Mouse (Mus musculus): ENCODE results near the gene Mdfi. TPM values are rescaled to one million over a fixed set of nuclear protein-coding genes. Genes with fewer than 3 reads are reported as not detected.

Gene Mdfi
- total RNA-seq, 2 experiments from 2014 or later = 0.81 to 1.1 TPM

- DNase-seq (ENCODE audit: low spot score in 2 of 2) = no peak
- intact Hi-C loops (cut with DNase I) = no loop called here
Observed at GRCm38 (mm10) chr17:47811265-47811800, 23.2 kb downstream of the Mdfi start.

DNA sequence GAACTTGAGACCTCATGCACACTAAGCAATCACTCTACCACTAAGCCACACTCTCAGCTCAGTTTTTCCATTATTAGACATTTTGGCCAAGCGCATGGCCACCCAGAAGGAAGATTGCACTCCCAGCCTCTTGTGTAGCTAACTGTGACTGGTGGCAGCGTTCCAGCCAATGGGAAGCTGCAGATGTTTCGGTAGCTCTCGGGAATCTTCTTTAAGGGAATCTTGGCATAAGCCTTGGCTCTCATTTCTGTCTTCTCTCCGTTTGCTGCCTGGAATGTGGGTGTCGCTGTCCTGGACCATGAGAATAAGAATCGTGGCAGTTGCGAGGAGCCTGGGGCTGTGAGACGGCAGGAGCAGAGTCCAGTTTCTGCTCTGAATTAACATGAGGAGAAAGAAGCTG is 28.3 kb downstream of the Mdfi start:
- DNase-seq (ENCODE audit: low spot score in 2 of 2) = peak; percentile 29 to 34
- intact Hi-C loops (cut with DNase I) = no loop called here

- intact Hi-C loops (cut with DNase I) = no loop called here
- DNase-seq (ENCODE audit: low spot score in 2 of 2) = no peak
Observed at GRCm38 (mm10) chr17:47805047-47805835, 29.2 kb downstream of the Mdfi start.

DNA sequence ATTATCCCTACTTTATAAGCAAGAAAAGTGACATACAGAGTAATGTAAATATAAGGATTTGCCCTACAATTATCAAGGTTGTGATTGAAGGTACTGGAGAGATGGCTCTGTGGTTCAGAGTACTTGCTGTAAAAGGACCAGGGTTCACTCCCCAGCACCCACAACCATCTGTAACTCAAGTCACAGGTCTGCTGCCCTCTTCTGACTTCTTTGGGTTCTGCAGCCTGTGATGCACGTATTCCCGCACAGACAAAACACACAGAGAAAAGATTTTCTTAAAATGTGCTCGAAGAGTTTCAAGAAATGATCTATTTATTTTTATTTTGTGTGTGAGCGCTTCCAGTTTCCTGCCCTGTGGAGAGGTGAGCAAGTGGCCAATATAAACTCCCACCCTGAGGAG is 30.8 kb downstream of the Mdfi start:
- intact Hi-C loops (cut with DNase I) = no loop called here
- DNase-seq (ENCODE audit: low spot score in 2 of 2) = no peak

DNA sequence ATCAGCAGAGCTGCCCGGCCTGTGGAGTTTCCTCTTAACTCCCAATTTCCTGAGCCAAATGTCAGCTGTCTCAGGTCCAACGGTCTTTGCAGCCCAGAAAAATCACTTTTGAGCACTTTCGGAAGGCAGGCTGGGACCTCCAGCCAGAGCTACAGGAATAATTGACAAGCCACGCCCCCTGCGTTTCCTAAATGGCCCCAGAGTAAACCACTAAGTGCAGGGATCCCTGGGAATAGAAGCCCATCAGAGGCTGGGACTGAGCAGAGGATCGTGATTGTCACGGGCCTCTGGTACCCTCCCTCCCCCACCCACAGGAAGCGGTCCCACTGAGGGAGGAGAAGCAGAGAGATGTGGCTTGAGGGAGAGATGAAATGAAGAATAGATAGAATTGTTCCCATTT is 31.7 kb downstream of the Mdfi start:
- DNase-seq (ENCODE audit: low spot score in 2 of 2) = no peak
- intact Hi-C loops (cut with DNase I) = no loop called here

DNA sequence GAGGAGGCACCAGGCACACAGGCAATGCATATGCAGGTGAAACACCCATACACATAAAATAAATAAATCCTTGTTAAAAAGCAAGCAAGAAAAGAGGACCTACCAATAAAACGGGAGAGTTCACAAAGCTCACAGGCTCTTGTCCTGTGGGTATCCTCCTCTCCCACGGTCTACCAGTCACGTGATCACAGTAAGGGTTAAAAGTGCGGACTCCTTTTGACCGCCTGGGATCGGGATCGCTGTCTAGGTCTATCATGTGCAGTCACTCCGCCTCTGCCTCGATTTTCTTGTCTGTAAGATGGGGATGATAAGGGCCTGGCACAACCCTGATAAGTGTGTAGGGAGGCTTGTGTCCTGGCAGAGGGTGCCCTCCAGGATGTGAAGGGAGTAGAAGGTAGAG is 37.1 kb downstream of the Mdfi start:
- intact Hi-C loops (cut with DNase I) = loop anchor here (10.0 kb wide), 1 partner anchor 537 kb away; no protein-coding TSS in a partner anchor
- DNase-seq (ENCODE audit: low spot score in 2 of 2) = no peak

- intact Hi-C loops (cut with DNase I) = loop anchor here (10.0 kb wide), 1 partner anchor 538 kb away; no protein-coding TSS in a partner anchor
- no peak for DNase-seq (ENCODE audit: low spot score in 2 of 2)
Observed at GRCm38 (mm10) chr17:47796968-47797367, 37.5 kb downstream of the Mdfi start.

GRCm38 (mm10) chr17:47796156-47796816 is 38.2 kb downstream of the Mdfi start:
- DNase-seq (ENCODE audit: low spot score in 2 of 2) = no peak
- intact Hi-C loops (cut with DNase I) = loop anchor here (10.0 kb wide), 1 partner anchor 539 kb away; no protein-coding TSS in a partner anchor

DNA sequence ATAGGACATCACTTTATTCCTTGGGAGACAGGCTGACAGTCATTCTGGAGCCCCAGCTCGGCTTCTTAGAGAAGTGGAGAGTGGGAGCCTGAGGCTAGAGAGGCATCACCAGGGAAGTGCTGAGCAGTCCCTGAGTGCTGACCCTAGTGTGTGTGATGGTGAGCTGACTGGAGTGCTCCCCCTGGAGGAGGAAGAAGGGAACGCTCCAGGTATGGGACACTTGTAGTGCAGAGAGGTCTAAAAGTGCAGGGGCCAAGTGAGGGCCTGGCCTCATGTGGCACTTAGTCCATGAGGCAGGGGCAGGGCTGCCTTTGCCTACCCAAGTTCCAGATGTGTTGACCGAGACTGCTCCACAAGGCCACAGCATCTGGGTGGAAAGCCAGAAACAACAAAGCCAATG is 39.0 kb downstream of the Mdfi start:
- DNase-seq (ENCODE audit: low spot score in 2 of 2) = peak in 1 of 2 experiments; percentile 23
- intact Hi-C loops (cut with DNase I) = loop anchor here (10.0 kb wide), 1 partner anchor 539 kb away; no protein-coding TSS in a partner anchor

DNA sequence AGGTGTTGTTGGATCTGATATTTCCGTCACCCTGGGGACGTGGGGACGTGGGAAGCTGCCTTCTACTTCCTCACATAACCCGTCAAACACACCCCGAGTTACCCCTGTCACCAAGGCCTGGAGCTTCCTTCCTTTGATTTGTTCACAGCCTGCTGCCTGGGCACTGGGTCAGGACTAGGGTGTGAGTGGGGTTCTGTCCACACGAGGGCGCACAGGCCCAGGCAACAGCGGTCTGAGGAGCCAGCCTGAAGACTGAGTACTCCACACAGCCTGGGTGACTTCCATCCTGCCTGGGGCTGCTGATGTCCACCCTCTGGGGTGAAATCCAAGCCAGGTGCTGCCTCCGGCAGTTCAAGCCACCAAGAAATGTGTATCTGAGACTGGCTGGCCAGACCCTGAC is 41.1 kb downstream of the Mdfi start:
- intact Hi-C loops (cut with DNase I) = loop anchor here (1.0 to 10.0 kb wide), 3 partner anchors 71 to 541 kb away; no protein-coding TSS in a partner anchor
- DNase-seq (ENCODE audit: low spot score in 2 of 2) = peak; percentile 82 to 84

DNA sequence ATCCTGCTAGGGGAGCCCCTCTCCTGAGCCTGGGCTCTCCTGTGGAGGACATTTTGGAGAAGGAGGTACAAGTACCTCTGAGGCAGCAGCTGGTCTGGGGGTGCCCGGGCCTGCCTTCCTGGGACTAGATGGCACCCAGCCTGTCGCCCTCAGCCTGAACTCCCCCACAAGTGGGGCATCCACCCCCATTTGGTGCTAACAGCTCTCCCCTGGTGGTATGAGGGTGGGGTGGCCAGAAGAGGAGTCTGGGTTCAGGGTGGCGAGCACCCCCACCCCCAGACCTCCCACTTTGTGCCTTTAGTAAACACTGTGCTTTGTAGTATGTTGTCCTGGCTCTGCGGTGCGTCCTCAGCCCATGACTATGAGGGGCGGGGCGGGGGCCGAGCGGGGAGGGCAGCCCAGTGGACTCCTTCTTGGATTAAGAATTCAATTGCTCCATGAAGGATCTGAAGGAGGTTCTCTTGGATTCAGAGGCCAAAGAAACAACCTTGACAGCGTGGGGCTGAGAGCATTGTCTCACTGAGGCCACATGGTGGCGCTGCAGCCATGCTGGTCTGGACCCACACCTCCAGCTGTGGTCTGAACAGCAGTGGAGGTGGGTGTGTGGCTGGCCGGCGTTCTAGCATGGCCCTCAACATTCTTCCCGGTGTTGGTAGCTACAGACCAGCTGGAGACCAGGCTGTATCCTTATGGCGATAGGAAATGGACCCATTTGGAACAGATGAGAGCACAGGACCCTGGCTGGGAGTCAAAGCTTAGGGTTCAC is 42.2 kb downstream of the Mdfi start:
- intact Hi-C loops (cut with DNase I) = loop anchor here (2.0 to 10.0 kb wide), 2 partner anchors 73 to 543 kb away; no protein-coding TSS in a partner anchor
- peak in 1 of 2 experiments; percentile 35 for DNase-seq (ENCODE audit: low spot score in 2 of 2)

DNA sequence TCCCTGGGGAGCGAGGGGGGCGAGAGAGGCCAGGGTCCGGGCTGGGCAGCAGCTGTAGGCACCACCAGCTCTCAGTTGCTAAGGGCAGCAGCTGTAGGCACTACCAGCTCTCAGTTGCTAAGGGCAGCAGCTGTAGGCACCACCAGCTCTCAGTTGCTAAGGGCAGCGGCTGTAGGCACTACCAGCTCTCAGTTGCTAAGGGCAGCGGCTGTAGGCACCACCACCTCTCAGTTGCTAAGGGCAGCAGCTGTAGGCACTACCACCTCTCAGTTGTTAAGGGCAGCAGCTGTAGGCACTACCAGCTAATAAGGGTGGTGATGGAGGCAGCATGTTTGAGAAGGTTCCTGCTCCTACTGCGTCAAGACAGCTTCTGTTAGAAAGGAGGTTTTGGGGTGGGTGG is 45.5 kb downstream of the Mdfi start:
- intact Hi-C loops (cut with DNase I) = no loop called here
- DNase-seq (ENCODE audit: low spot score in 2 of 2) = no peak

DNA sequence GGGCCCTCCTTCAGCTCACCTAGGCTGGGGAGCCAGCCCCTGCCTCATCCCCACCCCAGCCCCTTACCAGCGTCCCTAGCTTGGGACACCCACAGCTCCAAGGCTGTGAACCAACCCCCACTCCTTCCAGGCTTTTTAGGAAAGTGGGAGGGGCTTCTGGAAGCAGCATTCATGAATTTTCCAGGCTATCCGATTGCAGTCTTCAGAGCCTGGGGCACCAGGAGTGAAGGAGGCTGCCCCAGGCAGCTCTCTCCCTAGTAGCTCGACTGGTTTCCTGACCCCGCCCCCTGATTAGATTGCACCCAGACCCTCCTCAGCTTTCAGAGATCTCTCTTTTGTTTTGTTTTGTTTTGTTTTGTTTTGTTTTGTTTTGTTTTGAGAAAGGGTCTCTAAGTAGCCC is 46.2 kb downstream of the Mdfi start:
- intact Hi-C loops (cut with DNase I) = no loop called here
- DNase-seq (ENCODE audit: low spot score in 2 of 2) = no peak

DNA sequence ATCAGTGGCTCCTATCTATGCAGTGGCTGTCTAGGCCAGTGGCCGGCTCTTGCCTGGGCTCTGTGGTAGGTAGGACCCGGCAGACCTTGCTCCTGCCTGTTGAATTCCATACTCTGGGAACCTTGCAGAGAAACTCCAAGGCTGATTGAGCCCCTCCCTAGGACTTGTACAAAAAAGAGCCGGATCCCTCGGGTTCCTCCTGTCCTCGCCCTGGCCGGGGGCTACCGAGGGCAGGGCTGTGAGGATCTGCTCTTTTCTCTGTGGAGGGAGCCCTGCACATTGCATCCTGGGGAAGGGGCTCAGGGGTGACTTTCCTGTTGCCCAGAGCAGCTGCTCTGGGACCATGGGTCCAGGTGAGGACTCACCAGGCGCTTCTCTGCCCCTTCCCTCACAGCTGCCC is 46.9 kb downstream of the Mdfi start:
- intact Hi-C loops (cut with DNase I) = no loop called here

DNA sequence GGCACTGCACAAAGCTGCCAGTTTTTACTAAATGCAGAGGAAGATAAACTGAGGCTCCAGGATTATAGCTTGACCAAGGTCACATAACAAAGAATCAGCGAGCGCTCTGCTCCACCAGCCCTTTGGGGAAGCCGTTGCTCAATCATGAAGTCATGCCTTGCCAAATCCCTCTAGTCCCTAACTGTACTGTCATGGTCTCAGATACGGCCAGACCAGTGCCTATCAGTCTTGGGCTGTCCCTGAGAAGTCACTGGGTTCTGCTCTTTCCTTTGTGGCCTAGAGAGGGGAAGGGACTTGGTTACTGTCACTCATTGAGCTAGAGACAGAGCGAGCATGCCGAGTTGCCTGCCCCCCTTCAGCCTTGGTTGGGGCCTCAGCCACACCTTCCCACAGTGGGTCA is 50.1 kb downstream of the Mdfi start:
- intact Hi-C loops (cut with DNase I) = no loop called here
- no peak for DNase-seq (ENCODE audit: low spot score in 2 of 2)

More for the DNA sequence above, 46.9 kb downstream of the Mdfi start:
- DNase-seq (ENCODE audit: low spot score in 2 of 2) = no peak

DNA sequence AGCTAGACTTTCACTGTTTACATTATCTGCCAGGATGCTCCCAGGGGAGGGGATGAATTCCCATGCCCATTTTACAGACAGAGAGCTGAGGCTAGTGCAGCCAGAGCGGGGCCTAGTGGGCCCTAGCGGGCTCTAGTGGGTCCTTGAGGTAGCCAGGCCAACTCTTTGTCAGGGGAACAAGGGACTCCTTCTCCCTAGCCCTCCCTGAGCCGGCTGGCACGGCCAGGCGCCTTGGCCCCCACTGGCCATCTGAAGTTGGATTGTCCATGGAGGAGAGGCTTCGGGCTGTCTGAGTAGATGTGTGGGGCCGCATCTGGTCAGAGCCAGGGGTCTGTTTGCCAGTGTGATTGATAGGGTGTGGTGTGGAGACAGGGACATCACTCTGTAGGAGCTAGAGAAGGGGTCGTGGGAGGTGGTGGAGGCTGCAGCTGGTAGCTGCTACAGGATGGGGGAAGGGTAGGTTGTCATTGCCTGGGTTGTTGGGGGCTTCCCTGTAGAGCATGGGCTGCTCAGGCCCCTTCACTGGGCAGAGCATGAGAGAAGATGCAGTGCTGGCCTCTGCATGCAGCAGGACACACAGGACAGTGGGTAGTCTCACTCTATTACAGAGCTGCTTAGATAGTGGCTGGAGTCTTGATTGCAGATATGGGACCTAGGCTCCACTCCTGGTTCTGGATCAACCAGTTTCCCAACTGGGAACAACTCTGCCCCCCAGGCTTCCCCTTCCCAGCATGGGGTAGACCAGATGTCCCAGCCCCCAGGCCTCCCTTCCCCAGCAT is 50.9 kb downstream of the Mdfi start:
- DNase-seq (ENCODE audit: low spot score in 2 of 2) = no peak
- intact Hi-C loops (cut with DNase I) = no loop called here

- DNase-seq (ENCODE audit: low spot score in 2 of 2) = no peak
- intact Hi-C loops (cut with DNase I) = no loop called here
Observed at GRCm38 (mm10) chr17:47782486-47782885, 52.0 kb downstream of the Mdfi start.

- DNase-seq (ENCODE audit: low spot score in 2 of 2) = no peak
- intact Hi-C loops (cut with DNase I) = no loop called here
Observed at GRCm38 (mm10) chr17:47780470-47780869, 54.0 kb downstream of the Mdfi start.

DNA sequence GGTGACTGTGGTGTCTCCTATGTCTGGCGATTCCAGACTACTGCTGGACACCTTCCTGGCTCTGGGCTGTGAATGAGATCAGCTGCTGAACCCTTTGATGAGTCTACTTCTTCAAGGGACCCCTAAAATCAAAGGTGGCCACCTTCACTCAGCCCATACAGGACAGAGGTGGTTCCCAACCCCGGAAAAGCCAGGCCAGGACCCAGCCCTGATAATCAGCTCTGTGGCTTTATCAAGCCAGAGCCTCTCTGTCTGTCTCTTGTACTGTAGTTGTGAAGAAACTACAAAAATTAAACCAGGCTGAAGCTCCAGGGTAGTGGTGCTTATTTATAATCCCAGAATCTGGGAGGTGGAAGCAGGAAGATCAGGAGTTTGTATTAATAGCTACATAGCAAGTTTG is 57.4 kb downstream of the Mdfi start:
- no peak for DNase-seq (ENCODE audit: low spot score in 2 of 2)
- intact Hi-C loops (cut with DNase I) = no loop called here

Measured in left cerebral cortex, postnatal 36 days (tissue).